Comparison of ENCODE assay signal across 31 mouse cellular contexts in genomic region chr11:105135692-105136091, GRCm38 (mm10). TPM values are rescaled to one million over a fixed set of nuclear protein-coding genes. Genes with fewer than 3 reads are reported as not detected.
"Had no signal": no experiment of that assay in that cellular context is flagged by ENCODE, and none has a peak within 500 bp of the region (broad histone marks: within the 10 kb centered on the region; RNA-seq: fewer than 3 reads in every experiment).

No protein-coding gene starts in this region.

- DNase-seq: kidney, adult 11 months; kidney, adult 8-10 months; kidney, postnatal 10 days; kidney, postnatal 36 days; layer of hippocampus, postnatal 36 days; left cerebral cortex, postnatal 4 days; lung, embryonic 14.5 days; midbrain, embryonic 14.5 days; thymus, adult 18-20 months; thymus, postnatal 36 days had no signal

- H3K27me3 ChIP-seq: kidney, embryonic 15.5 days; limb, embryonic 12.5 days; limb, embryonic 15.5 days; megakaryocyte, embryonic 14.5 days had no signal

- H3K27ac ChIP-seq: hindbrain, postnatal 0 days; kidney, embryonic 15.5 days; left cerebral cortex, adult 2 months; limb, embryonic 12.5 days; limb, embryonic 15.5 days; macrophage had no signal

- ATAC-seq: hindbrain, postnatal 0 days; inflammation-experienced regulatory T-cells, adult 6 months; lung, postnatal 0 days had no signal

- H3K9ac ChIP-seq: kidney, embryonic 15.5 days; limb, embryonic 12.5 days; limb, embryonic 15.5 days; lung, embryonic 14.5 days had no signal

- H3K4me3 ChIP-seq: kidney, embryonic 15.5 days; left cerebral cortex, adult 2 months; limb, embryonic 12.5 days; limb, embryonic 15.5 days; megakaryocyte, embryonic 14.5 days had no signal

- H3K4me1 ChIP-seq: kidney, embryonic 15.5 days; limb, embryonic 12.5 days; limb, embryonic 15.5 days; megakaryocyte, embryonic 14.5 days had no signal

- H3K9me3 ChIP-seq: kidney, embryonic 15.5 days; limb, embryonic 12.5 days; limb, embryonic 15.5 days; megakaryocyte, embryonic 14.5 days had no signal

- H3K4me2 ChIP-seq: kidney, embryonic 15.5 days; limb, embryonic 12.5 days; limb, embryonic 15.5 days; lung, embryonic 14.5 days; midbrain, embryonic 11.5 days had no signal

RNA-seq across cellular contexts. Expression of gene Gm10842, which starts 11.0 kb away (rescaled TPM):
- total RNA-seq: hindbrain, postnatal 0 days; layer of hippocampus, adult 8-10 months; layer of hippocampus, postnatal 10 days; layer of hippocampus, postnatal 36 days; left cerebral cortex, adult 2 months; left cerebral cortex, postnatal 14 days; left cerebral cortex, postnatal 4 days; midbrain, postnatal 0 days had no signal
- polyA plus RNA-seq: hindbrain, postnatal 0 days; inflammation-experienced regulatory T-cells, adult 6 months; kidney, embryonic 15.5 days; limb, embryonic 12.5 days; limb, embryonic 15.5 days; lung, embryonic 14.5 days; lung, postnatal 0 days; macrophage; midbrain, embryonic 11.5 days; midbrain, embryonic 14.5 days; midbrain, postnatal 0 days; neural tube, embryonic 11.5 days; neural tube, embryonic 14.5 days; small intestine, adult 2 months; spleen, adult 2 months; stomach, embryonic 16.5 days; testis, adult 2 months; urinary bladder, adult 2 months had no signal
